Mouse (Mus musculus): Measurements from ENCODE around the gene Snrpa.
"Not testable (repeated sequence)": the region's sequence is repeated elsewhere in the genome, so short reads cannot be mapped to it uniquely, and the experiment has no call there.

Gene Snrpa

DNA sequence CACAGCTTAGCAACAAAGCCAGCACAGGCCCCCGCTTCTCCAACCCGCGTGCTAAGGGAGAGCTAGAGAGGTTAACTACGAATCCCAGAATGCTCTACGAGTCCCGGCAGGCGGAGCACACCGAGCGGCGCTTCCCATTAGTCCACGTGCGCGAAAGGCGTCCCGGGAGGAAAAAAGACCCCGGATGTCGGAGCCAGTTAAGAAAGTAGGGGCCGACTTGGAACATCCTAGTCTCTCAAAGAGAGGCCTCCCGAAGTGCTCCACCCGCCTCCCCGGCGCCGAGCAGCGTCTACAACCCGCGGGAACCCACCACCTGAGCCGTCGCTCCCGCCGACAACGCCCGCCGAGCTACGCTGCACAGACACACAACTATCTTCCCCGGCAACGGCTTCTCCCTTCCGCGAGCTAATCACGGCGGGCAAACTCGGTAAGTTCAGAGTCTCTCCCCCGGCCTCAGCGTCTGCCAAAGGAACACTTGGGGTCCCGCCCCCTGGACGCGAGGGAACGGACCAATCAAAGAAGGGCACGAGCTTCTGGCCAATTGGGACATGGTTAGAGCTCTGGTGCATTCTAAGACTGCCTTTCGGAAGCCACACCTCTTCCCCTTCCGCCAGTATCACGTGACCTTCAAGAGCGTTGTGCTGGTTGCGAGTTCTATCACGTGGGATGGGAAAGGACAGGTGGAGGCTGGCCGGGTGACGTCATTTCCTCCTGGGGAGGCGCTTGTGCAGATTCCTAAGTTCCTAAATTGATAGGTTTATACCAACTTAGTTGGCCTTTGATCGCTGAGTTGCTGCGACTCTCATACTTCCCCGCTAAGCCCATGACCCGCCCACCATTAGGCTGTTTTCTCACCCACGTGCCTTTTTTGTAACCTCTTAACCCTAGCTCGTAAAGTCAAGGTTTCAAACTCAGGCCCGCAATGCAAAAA, at the start of gene Snrpa, which contains the start of gene BC024978:
TSS of gene Snrpa (minus strand) at position 591 of the 931 bp plus-strand sequence.
TSS of gene BC024978 (plus strand) at position 101 of the 931 bp plus-strand sequence.
- DNase-seq: peak; percentile 91

DNA sequence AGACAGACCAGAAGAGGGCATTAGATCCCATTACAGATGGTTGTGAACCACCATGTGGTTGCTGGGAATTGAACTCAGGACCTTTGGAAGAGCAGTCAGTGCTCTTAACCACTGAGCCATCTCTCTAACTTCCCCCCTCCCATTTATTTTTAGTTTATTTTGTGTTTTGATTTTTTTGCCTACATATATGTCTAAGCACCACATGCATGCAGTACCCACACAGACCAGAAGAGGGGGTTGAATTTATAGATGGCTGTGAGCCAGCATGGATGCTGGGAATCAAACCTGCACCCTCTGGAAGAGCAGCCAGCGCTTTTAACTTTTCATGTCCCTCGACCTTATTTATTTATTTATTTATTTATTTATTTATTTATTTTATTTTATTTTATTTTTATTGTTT, 48.0 kb upstream of the Snrpa start:
- not testable (repeated sequence) for DNase-seq

DNA sequence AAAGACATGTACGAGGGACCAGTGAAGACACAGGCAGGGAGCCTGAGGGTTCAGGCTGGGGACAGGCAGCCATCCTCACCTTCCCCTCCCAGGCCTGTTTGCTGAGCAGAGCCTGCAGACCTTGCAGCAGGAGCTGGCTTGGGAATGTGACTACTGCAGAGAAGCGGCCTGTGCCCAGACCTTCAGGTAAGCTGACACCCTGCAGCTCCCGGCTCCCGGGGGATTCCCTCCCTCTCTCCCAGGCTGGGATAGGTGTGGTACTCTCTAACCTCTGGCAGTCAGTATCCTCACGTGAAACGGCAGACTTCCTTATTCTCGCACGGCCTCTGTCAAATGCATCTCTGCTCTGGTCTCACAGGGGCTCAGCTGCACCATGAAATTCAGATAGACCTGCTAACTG, 47.1 kb upstream of the Snrpa start:
- no peak for DNase-seq

DNA sequence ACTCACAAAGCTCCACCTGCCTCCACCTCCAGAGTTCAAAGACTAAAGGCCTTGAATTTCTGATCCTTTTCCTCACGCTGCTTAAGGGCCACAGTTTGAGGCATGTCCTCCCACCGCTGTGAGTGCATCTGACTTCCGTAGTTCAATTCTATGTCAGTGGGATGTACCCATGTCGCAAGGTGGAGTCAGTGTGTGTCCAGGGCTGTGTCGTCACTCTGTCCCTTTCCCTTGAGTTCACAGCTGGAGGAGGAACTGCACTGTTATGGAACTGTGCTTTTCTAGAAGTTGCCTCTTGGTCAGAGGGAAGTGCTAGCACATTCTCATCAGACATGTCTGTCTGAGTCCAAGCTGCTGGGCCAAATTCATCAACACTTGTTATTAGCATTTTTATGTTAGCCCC, 42.5 kb upstream of the Snrpa start:
- DNase-seq: no peak

DNA sequence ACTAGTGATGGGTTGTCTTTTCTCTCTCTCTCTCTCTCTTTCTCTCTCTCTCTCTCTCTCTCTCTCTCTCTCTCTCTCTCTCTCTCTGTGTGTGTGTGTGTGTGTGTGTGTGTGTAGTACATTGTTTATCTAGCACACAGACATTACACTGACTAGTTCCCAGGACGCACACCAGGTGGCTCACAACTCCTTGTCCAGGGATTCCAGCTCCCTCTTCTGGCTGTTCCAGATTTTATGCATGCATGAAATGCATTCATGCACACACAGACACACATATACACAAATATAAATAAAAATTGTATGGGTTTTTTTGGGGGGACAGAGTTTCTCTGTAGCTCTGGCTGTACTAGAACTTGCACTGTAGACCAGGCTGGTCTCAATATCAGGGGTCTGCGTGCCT, 41.5 kb upstream of the Snrpa start:
- DNase-seq: no peak

DNA sequence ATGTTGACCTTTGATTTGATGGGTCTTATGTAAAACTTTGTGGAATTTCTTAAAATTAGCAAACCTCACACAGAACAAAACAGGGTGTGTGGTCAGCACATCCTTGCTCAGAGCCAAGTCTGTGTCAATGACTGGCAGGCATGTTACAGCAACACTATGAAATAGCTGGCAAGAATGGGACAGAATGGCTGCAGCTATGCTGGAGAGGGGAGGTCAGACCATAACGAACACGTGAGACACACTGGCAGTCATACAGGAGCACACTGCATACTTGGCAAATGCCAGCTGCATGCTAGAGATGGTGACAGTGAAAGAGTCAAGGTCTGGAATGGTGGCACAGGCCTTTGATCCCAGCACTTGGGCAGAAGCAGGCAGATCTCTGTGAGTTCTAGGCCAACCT, 39.7 kb upstream of the Snrpa start:
- DNase-seq: no peak

DNA sequence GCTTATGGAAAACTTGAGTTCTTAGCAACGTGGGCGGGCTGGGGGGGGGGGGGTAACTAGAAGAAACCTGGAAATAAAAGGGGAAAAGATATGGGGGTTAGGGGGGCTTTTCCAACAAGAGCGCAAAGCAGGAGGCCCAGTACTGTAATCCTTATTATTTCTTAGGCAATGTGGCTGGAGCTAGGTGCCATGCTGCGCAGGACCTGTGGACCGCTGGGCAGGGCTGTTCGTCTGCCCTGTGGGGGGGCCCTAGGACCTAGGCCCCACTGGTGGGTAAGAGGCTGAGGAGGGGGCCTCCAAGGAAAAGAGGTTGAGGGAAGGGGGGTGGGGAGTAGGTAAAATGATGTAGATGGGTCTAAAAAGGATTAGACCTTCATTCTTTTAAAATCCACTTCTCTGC, 37.2 kb upstream of the Snrpa start:
- DNase-seq: no peak

DNA sequence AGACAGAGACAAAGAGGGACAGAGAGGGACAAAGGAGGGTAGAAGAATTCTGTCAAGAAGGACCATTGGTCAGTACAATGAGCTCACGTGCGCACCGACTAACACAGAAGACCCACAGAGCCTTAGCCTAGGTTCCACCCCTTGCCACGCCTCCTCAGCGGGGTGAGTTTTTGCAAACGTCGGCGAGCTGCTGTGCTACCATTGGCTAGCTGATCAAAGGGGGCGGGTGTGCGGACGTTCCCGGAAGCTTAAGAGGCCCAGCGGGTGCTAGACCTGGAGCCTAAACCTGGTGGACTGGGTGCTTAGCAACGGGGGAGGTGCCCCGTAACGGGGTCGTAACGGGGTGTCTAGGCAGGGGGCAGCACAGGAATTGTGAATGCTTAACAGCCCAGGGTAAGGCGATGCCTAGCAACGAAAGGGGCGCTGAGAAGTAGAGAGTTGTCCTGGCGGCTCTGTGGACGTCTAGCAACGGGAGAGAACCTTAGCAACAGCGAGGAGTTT, 36.8 kb upstream of the Snrpa start, which contains the start of gene Coq8b:
TSS of gene Coq8b (plus strand) at position 243 of the 501 bp plus-strand sequence.
- DNase-seq: peak; percentile 88

DNA sequence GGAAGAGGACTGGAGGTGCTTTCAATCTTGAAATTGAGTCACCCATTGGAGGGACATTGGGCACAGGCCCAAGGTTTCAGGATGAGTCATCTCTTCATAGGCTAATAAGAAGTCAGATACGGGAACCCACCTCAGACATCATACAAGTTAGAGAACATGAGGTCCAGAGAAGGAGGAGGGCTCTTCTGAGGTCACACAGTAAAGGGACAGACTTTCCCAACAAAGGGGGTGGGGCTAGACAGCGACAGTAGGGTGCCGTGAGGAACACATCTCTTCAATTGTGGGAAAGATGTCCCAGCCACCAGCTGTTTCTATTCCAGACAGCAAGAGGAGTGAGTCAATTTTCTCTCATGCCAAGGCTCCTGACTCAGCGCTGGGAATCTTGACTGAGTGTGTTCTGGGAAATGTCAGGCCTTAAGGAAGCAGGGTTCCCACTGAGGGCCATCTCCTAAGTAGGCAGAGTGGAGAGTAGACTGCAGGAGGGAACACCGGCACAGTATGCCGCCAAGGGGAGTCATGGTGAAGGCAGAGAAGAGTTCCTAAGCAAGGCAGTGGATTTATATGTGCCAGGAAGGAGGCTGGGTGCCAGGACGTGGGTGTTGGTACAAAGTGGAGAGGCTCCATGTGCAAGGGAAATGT, 35.7 kb upstream of the Snrpa start:
- no peak for DNase-seq

DNA sequence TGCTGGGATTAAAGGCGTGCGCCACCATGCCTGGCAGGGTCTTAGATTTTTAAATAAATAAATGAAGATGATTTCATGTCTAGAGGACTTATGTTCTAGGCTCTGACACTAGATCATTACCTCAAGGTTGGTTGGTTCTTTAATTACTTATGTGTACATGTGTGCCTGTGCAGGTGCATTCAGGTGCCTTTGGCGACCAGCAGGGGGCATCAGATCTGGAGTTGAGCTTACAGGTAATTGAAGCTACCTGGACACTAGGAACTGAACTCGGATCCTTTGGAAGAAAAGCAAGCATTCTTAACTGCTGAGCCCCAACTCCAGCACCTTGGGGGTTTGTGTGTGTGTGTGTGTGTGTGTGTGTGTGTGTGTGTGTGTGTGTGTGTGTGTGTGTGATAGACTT, 34.7 kb upstream of the Snrpa start:
- DNase-seq: no peak

DNA sequence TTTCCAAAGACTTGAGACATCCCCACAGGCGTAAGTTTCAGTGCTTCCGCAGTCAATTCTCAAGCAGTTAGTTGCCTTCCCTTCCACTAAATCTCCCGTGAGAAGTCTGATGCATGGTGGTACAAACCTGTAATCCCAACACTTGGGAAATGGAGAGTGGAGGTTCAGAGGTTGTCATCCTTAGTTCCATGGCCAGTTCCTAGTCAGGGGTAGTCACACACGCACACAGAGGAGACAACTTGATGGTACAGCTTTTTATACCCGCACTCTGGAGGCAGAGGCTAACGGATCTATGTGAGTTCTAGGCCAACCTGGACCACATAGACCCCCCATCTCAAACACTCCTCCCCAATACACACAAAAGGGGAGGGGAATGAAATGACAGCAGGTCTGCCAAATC, 32.8 kb upstream of the Snrpa start:
- DNase-seq: no peak

DNA sequence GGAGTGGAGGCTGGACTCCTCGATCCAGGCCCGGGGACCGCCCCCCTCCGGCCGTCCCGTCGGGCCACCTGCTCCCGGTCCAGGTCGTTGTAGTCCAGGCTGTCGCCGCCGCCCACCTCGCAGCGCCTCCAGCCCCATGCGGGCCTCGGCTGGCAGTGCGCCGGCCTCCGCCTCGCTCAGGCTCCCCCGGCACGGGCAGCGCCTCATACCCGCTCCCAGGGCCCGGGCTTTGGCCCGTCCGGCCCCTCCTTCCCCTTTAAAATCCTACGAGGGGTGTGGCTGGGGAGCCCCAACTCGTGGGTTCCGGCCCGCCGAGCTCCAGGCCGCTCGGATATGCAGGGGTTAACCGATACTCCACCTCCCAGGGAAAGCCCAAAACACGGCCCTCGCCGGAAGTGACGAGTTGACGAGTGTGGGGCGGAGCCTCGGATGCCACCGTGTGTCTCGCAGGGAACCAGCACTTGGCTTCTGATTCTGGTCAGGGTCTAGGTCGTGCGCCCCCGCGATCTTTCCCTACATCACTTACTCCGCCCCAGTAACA, 32.3 kb upstream of the Snrpa start, which contains the start of gene Itpkc:
TSS of gene Itpkc (minus strand) at position 381 of the 541 bp plus-strand sequence.
- peak; percentile 84 for DNase-seq

DNA sequence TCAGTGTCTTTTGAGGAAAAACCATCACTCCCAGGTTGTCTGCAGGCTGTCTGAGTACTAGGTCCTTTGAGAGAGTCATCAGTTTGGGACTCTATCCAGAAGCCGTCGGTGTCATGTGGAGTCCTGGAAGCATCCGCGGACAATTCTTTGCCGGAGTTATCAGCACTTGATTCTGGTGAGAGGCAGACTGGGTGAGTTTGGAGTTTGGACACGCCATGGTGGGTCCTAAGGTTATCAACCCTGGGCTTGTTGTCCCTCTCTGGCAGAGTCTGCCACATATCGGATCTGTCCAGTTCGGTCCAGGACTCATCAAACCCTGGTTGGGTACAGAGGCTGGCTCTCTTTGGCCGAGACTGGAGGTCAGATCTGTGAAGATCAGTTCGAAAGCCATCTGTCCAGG, 31.6 kb upstream of the Snrpa start:
- DNase-seq: no peak

DNA sequence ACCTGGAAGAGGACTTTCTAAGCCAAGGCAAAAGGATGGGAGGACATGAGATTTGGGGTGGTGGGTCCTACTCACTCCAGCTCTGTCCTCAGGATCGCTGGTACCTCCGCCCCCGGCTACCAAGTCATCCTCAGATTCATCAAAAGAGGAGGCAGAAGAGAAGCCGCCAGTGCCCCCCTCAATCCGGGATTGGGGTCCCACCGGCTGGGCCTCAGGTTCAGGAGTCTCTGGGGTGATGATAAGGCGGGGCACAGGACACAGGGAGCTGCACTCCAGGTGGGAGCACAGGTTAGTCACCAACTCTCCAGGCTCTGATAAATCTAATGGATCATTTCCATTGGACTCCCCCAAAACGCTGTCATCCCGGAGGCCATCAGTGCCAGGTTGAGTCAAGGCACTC, 31.2 kb upstream of the Snrpa start:
- peak; percentile 44 for DNase-seq

DNA sequence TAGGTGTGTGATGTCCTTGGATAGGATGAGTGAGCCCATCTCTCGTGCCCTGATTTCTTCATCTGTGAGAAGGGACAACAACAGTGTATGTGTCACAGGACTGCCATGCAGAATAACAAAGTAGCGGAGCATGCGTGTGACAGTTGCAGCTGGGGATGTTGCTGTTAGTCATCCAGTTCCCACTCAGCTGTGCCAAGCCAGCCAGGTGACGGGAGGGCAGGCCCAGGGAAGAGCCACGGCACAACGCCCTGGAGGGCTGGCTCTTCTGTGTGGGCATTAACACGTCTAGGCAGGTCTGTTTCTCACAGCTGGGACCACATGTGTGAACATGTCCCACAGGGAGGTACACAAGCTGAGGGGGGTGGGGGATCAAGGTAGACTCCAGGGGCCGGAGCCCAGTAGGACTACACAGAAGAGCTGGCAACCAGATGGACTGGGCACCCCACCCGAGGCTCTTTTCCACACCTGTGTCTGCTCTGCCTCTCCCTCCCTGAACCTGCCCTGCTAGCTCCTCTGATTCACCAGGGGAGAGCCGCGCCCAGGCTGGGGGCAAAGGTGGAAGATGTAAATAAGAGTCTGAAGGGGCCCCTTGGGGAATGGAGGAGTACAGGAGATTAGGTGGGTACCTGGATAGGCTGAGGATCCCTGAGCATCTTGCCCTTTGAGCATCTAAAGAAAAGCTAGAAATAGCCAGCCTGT, 29.0 kb upstream of the Snrpa start:
- DNase-seq: no peak

DNA sequence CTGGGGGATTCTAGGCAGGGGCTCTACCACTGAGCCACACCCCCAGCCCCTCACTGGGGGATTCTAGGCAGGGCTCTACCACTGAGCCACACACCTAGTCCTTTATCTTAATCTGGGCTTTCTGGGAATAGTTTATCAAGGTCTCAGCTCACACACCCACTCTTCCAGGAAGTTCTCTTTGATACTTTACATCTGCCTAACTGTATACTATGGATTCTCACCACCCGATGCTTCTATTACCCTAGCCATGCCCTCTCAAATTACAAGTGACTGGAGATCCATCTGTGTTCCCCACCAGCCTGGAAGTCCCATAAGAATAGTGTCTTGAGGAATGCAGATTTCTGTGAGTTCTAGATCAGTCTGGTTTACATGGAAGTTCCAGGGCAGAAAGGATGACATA, 26.5 kb upstream of the Snrpa start:
- DNase-seq: no peak

DNA sequence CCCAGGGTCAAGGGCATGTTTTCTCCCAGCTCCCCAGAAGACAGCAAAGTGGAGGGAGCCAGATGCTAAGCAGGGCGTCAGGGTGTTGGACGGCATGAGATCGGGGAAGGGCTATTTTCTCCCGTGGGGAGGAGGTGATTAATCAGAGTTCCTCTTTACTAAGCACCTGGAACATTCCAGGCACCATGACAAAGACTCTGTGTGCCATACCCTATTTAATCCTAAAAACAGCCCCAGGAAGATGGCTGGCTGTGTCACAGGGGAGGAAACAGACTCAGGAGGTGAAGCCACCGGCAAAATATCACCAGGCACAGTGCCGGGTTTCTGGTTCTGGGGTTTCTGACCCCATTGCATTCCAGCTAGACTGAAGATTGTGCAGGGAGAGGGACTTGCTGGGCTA, 25.9 kb upstream of the Snrpa start:
- no peak for DNase-seq

DNA sequence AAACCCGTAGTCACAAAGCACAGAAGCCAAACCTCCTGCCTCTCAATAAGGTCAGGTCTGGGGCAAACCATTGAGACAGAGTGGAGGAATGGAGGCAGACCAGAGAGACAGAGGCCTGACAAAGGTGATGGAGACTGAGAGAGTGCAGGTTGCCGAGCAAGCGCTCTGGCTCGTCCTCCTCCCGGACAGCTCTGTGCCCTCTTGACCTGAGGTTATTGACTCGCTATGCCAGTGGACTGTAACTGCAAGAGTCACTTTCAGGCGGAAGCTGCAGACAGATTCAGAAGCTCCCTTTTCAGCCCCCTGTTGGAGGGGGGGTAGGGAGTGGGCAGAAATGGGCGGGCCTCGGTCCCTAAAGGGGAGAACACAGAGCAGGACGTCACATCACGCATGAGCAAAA, 23.9 kb upstream of the Snrpa start:
- DNase-seq: no peak

DNA sequence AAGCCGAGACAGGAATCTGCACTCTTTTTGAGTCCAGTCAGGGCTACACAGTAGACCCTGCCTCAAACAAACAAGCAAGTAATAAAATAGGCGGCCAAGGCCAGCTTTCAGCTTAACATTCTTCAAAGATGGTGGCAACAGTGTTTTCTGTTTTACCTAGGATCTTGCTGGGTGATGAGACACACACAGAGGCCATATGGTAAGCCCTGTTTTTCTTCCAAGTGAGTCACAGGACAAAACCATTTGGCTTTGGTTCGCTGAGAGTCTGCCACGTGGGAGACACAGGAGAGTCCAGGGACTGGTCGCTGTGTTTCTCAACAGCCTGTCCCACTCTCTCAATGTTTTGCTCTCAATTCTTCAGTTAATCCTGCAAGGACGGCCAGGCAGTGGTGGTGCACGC, 22.5 kb upstream of the Snrpa start:
- DNase-seq: peak; percentile 56

DNA sequence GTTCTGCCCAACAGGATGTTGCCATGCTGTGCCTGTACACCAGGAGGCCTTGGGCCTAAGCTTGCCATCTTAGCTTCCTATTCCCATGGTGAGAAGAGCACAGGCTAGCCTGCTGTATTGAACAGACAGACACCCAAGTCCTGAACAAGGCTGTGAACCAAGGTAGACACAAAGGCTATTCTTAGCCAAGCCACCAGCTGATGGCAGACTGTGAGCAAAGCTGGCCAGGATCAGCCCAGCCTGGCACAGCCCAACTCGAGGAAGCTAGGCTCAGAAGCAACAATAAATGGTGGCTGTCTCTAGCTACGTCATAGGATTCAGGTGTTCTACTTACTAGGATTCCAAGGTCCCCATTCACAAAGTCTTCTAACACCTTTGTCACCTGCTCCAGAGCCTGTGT, 16.6 kb upstream of the Snrpa start:
- DNase-seq: no peak

DNA sequence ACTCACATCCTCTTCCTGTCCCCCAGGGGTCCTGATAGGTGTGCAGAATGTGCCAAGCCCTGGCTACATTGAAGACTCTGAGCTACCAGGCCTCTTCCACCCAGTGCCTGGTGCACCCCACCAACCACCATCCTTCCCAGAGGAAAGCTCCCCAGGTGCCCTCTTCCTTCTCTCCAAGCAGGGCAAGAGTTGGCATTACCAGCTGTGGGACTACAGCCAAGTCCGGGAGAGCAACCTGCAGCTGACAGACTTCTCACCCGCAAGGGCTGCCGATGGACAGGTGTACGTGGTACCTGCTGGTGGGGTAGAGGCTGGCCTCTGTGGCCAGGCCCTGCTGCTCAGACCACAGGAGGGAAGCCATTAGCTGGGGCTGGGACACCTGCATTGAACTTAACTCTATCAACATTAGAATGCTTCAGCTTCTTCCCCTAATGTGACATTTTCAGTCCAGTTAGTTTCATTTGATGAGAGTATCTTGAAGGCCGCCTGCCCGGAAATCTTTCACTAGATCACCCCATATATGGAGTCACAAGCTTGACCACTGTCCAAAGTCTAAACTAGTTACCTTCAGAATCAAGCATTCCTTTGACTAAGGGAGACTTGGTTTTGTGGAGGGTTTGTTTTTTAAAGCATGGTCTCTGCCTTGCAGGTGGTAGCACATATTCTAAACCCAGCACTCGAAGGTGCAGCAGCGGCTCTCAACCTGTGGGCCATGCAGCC, 7.8 kb upstream of the Snrpa start:
- DNase-seq: no peak

DNA sequence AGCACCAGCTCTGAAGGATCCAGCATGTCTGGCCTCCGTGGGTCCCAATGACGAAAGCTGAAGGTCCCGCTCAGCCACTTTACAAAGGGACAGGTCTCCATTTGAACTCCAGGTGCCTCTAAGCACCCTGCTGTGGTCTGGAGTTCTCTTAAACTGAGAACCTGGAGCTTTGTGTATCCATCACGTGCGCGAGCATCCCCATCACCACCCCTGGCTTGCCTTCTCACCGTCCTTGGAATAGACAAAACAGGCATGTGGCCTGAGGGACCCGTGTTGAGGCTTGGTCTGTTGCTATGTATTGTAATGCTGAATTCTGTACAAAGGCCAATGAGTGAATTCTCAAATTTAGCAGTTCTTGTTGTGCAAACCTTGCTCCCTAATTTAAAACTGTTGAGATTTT, 2.7 kb upstream of the Snrpa start:
- DNase-seq: no peak
